Mouse (Mus musculus) forebrain, embryonic 12.5 days (tissue): ENCODE results near the gene Hnrnpf. TPM values are rescaled to one million over a fixed set of nuclear protein-coding genes. Genes with fewer than 3 reads are reported as not detected.

Source experiments
- ATAC-seq: fragments of 200-750 bp; cut with Nextera tagmentation; 2 replicates; pipeline ENCODE4 v1.8.0; 2017; ENCODE audit warnings: moderate TSS enrichment; ENCODE audit not compliant: low FRiP score
- H3K27ac ChIP-seq: fragments of 300-500 bp; sonication (generic); 2 replicates; pipeline ENCODE4 v1.5.1; 2016; ENCODE audit warnings: mild to moderate bottlenecking
- H3K27me3 ChIP-seq: fragments of 300-500 bp; sonication (generic); 2 replicates; pipeline ENCODE4 v1.6.1; 2016; ENCODE audit warnings: mild to moderate bottlenecking
- H3K36me3 ChIP-seq: fragments of 300-500 bp; sonication (generic); replicated peaks from 2 replicates; pipeline ENCODE4 v1.6.1; 2016; ENCODE audit warnings: mild to moderate bottlenecking
- H3K4me1 ChIP-seq: fragments of 300-500 bp; sonication (generic); 2 replicates; pipeline ENCODE4 v1.6.1; 2016
- H3K4me2 ChIP-seq: fragments of 300-500 bp; sonication (generic); 2 replicates; pipeline ENCODE4 v1.6.1; 2016; ENCODE audit warnings: mild to moderate bottlenecking, moderate library complexity
- H3K4me3 ChIP-seq: fragments of 300-500 bp; sonication (generic); replicated peaks from 2 replicates; pipeline ENCODE4 v1.5.1; 2016; ENCODE audit warnings: mild to moderate bottlenecking
- H3K9ac ChIP-seq: fragments of 300-500 bp; sonication (generic); 2 replicates; pipeline ENCODE4 v1.6.1; 2016; ENCODE audit warnings: mild to moderate bottlenecking
- H3K9me3 ChIP-seq: fragments of 300-500 bp; sonication (generic); 2 replicates; pipeline ENCODE4 v1.6.1; 2016
- WGBS: fragments of 180-500 bp; shearing (Covaris S2); methylation state at CpG from one replicate; pipeline ENCODE4 v1.1.7; 2016; 5-methylcytosine and 5-hydroxymethylcytosine counted together
- polyA plus RNA-seq: library from polyadenylated mRNA; unstranded; fragments of >200 nt; fragmentation: Nextera tagmentation; extraction: Ambion mirVana; gene quantifications from 2 replicates; pipeline ENCODE4 v1.2.1, GENCODE M21; 2016

Gene Hnrnpf
- polyA plus RNA-seq, 1 experiment from 2014 or later, result 624 TPM

- H3K4me2 ChIP-seq, result no peak overlapping the region
- H3K9ac ChIP-seq, result no peak overlapping the region
- H3K9me3 ChIP-seq, result no peaks in the 10 kb centered on the region
- no peaks in the 10 kb centered on the region for H3K27me3 ChIP-seq
- no peak for ATAC-seq
- H3K36me3 ChIP-seq, result 0 out of 2 replicates have a peak, but pooled peaks cover 3% of the 10 kb centered on the region
- no peak overlapping the region for H3K27ac ChIP-seq
- H3K4me3 ChIP-seq, result no peak overlapping the region
- peaks cover 40% of the 10 kb centered on the region for H3K4me1 ChIP-seq
Measured at GRCm38 (mm10) chr6:117914541-117914940, 14.4 kb downstream of the Hnrnpf start.

- ATAC-seq, result no peak
- H3K36me3 ChIP-seq, result peaks cover 12% of the 10 kb centered on the region; the same call in 1 of the 2 replicates
Measured at GRCm38 (mm10) chr6:117916205-117916736, 16.1 kb downstream of the Hnrnpf start.

GRCm38 (mm10) chr6:117916737-117917426 lies 16.8 kb downstream of the Hnrnpf start:
- Histone ChIP-seq H3K27me3 (no peaks in the 10 kb centered on the region), H3K36me3 (peaks cover 15% of the 10 kb centered on the region), H3K9ac (peak overlapping the region; percentile 80), H3K4me2 (peak overlapping the region; percentile 85), H3K9me3 (no peaks in the 10 kb centered on the region), H3K4me3 (peak overlapping the region; percentile 63), H3K27ac (peak overlapping the region; percentile 92), H3K4me1 (peaks cover 42% of the 10 kb centered on the region)
- WGBS, result under 1% methylated on average over 62 of the region's 62 CpGs
- peak; percentile 90 for ATAC-seq

More at GRCm38 (mm10) chr6:117916205-117916736, 16.1 kb downstream of the Hnrnpf start:
- peak overlapping the region; percentile 80 for H3K9ac ChIP-seq
- H3K9me3 ChIP-seq, result no peaks in the 10 kb centered on the region
- H3K4me1 ChIP-seq, result peaks cover 42% of the 10 kb centered on the region
- WGBS, result under 1% methylated on average over 12 of the region's 12 CpGs
- H3K27ac ChIP-seq, result peak overlapping the region; percentile 92
- peak overlapping the region; percentile 85 for H3K4me2 ChIP-seq
- no peaks in the 10 kb centered on the region for H3K27me3 ChIP-seq
- peak overlapping the region; percentile 63 for H3K4me3 ChIP-seq

- Histone ChIP-seq H3K9ac (peak overlapping the region; percentile 80), H3K4me2 (peak overlapping the region; percentile 85), H3K27ac (peak overlapping the region; percentile 92), H3K4me3 (peak overlapping the region; percentile 63), H3K27me3 (no peaks in the 10 kb centered on the region), H3K36me3 (peaks cover 17% of the 10 kb centered on the region), H3K4me1 (peaks cover 42% of the 10 kb centered on the region), H3K9me3 (no peaks in the 10 kb centered on the region)
- WGBS, result under 1% methylated on average over 21 of the region's 21 CpGs
- peak; percentile 71; the same call in 1 of the 2 replicates for ATAC-seq
Measured at GRCm38 (mm10) chr6:117917576-117917975, 17.5 kb downstream of the Hnrnpf start.

GRCm38 (mm10) chr6:117918043-117918442 lies 17.9 kb downstream of the Hnrnpf start:
- Histone ChIP-seq H3K9ac (peak overlapping the region; percentile 80), H3K27ac (peak overlapping the region; percentile 92), H3K27me3 (no peaks in the 10 kb centered on the region), H3K4me2 (peak overlapping the region; percentile 85), H3K9me3 (no peaks in the 10 kb centered on the region), H3K36me3 (peaks cover 17% of the 10 kb centered on the region), H3K4me1 (peaks cover 42% of the 10 kb centered on the region), H3K4me3 (peak overlapping the region; percentile 63)
- WGBS, result 20% methylated on average over 5 of the region's 5 CpGs
- ATAC-seq, result peak; percentile 33; the same call in 1 of the 2 replicates

GRCm38 (mm10) chr6:117920659-117921640 lies 20.8 kb downstream of the Hnrnpf start:
- Histone ChIP-seq H3K4me3 (no peak overlapping the region), H3K9ac (no peak overlapping the region), H3K4me2 (no peak overlapping the region), H3K36me3 (peaks cover 22% of the 10 kb centered on the region), H3K27me3 (no peaks in the 10 kb centered on the region), H3K4me1 (peaks cover 36% of the 10 kb centered on the region), H3K9me3 (no peaks in the 10 kb centered on the region), H3K27ac (no peak overlapping the region)
- WGBS, result 68% methylated on average over 3 of the region's 3 CpGs
- no peak for ATAC-seq

GRCm38 (mm10) chr6:117922041-117922440 lies 21.9 kb downstream of the Hnrnpf start:
- H3K4me3 ChIP-seq, result no peak overlapping the region
- H3K27me3 ChIP-seq, result no peaks in the 10 kb centered on the region
- no peak overlapping the region for H3K27ac ChIP-seq
- H3K9me3 ChIP-seq, result no peaks in the 10 kb centered on the region
- ATAC-seq, result no peak
- H3K36me3 ChIP-seq, result peaks cover 32% of the 10 kb centered on the region
- no peak overlapping the region for H3K9ac ChIP-seq
- H3K4me2 ChIP-seq, result no peak overlapping the region
- peaks cover 26% of the 10 kb centered on the region for H3K4me1 ChIP-seq
- 96% methylated on average over 3 of the region's 3 CpGs for WGBS

- H3K27ac ChIP-seq, result no peak overlapping the region
- H3K27me3 ChIP-seq, result no peaks in the 10 kb centered on the region
- peaks cover 44% of the 10 kb centered on the region for H3K36me3 ChIP-seq
- 75% methylated on average over 4 of the region's 4 CpGs for WGBS
- no peak overlapping the region for H3K4me3 ChIP-seq
- ATAC-seq, result no peak
- H3K9me3 ChIP-seq, result no peaks in the 10 kb centered on the region
- no peak overlapping the region for H3K4me2 ChIP-seq
- no peaks in the 10 kb centered on the region for H3K4me1 ChIP-seq
- no peak overlapping the region for H3K9ac ChIP-seq
Measured at GRCm38 (mm10) chr6:117926871-117927491, 26.9 kb downstream of the Hnrnpf start.

GRCm38 (mm10) chr6:117927955-117928354 lies 27.8 kb downstream of the Hnrnpf start:
- H3K9ac ChIP-seq, result no peak overlapping the region
- H3K9me3 ChIP-seq, result no peaks in the 10 kb centered on the region
- H3K4me2 ChIP-seq, result no peak overlapping the region
- ATAC-seq, result no peak
- H3K4me1 ChIP-seq, result no peaks in the 10 kb centered on the region
- H3K27me3 ChIP-seq, result no peaks in the 10 kb centered on the region
- 84% methylated on average over 7 of the region's 7 CpGs for WGBS
- H3K27ac ChIP-seq, result no peak overlapping the region
- H3K36me3 ChIP-seq, result peaks cover 42% of the 10 kb centered on the region
- H3K4me3 ChIP-seq, result no peak overlapping the region

- Histone ChIP-seq H3K36me3 (peaks cover 42% of the 10 kb centered on the region), H3K27me3 (no peaks in the 10 kb centered on the region), H3K4me1 (no peaks in the 10 kb centered on the region), H3K9ac (no peak overlapping the region), H3K9me3 (no peaks in the 10 kb centered on the region), H3K4me3 (no peak overlapping the region), H3K4me2 (no peak overlapping the region), H3K27ac (no peak overlapping the region)
- 91% methylated on average over 5 of the region's 5 CpGs for whole genome bisulfite sequencing
- ATAC-seq, result no peak
Measured at GRCm38 (mm10) chr6:117928746-117929145, 28.6 kb downstream of the Hnrnpf start.

GRCm38 (mm10) chr6:117929945-117930655 lies 30.0 kb downstream of the Hnrnpf start:
- Histone ChIP-seq H3K4me3 (no peak overlapping the region), H3K4me2 (no peak overlapping the region), H3K9me3 (no peaks in the 10 kb centered on the region), H3K27me3 (no peaks in the 10 kb centered on the region), H3K27ac (no peak overlapping the region), H3K36me3 (peaks cover 42% of the 10 kb centered on the region), H3K9ac (no peak overlapping the region), H3K4me1 (no peaks in the 10 kb centered on the region)
- WGBS, result 89% methylated on average over 3 of the region's 3 CpGs
- no peak for ATAC-seq
